Mouse (Mus musculus): ENCODE measurements at regions not wholly inside any gene's neighbourhood (a gene's known extent, or its start where the extent isn't known, plus 50 kb on each side); places are given as distances from the start of the nearest gene placed in this dataset.

DNA sequence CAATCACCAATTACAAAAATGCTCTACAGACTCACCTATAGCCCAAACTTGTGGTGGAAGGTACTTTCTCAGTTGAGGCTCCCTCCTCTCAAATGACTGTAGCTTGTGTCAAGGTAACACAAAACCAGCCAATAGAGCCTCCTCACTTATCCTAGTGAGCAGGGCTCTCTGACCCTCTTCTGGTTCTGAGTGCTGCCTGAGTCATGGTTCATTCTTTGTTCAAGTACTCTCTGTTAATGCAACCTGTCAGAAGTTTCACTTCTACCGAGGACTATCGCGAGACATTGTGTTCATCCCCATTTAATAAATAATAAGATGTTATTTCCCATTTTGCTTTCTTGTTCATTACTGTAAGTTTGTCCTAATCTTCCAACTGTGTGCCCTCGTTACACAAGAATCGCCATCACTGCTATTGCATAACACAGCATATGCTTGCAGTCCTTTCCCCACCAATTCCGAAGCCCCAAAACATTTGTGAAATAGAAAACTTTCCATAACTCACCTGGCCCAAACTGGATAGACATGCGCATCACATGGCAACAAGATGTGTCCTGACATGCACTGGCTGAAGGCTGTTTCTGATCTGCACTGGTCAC, 59.6 kb upstream of the Nabp1 start:
- TF ChIP-seq CTCF (IDR thresholded peaks at IDR 0.05; ENCODE audit: low read depth) (no peak), EP300 (IDR thresholded peaks at IDR 0.05; ENCODE audit: low read depth) (no peak)
